Mouse (Mus musculus) neural tube, embryonic 11.5 days (tissue): ENCODE data around the gene Bcl6. TPM values are rescaled to one million over a fixed set of nuclear protein-coding genes. Genes with fewer than 3 reads are reported as not detected.

Source experiments
- ATAC-seq: fragments of 200-750 bp; cut with Nextera tagmentation; 2 replicates; pipeline ENCODE4 v1.8.0; 2017; ENCODE audit warnings: moderate number of reproducible peaks, mild to moderate bottlenecking, moderate TSS enrichment, moderate library complexity; ENCODE audit not compliant: insufficient read depth, low FRiP score, low TSS enrichment
- DNase-seq: peaks from one replicate; pipeline ENCODE4 v3.0.0-alpha.2; 2015; ENCODE audit warnings: low spot score
- H3K27ac ChIP-seq: fragments of 300-500 bp; sonication (generic); 2 replicates; pipeline ENCODE4 v1.5.1; 2014; ENCODE audit warnings: low read depth, mild to moderate bottlenecking, low read length
- H3K27me3 ChIP-seq: fragments of 300-500 bp; sonication (generic); 2 replicates; pipeline ENCODE4 v1.6.1; 2014; ENCODE audit warnings: mild to moderate bottlenecking, low read length, mixed read lengths; ENCODE audit not compliant: control insufficient read depth, insufficient read depth
- H3K36me3 ChIP-seq: fragments of 300-500 bp; sonication (generic); 2 replicates; pipeline ENCODE4 v1.6.1; 2014; ENCODE audit warnings: mild to moderate bottlenecking, low read length, moderate library complexity, mixed read lengths; ENCODE audit not compliant: control insufficient read depth, insufficient read depth
- H3K4me1 ChIP-seq: fragments of 300-500 bp; sonication (generic); 2 replicates; pipeline ENCODE4 v1.6.1; 2014; ENCODE audit warnings: low read length, mixed read lengths; ENCODE audit not compliant: control insufficient read depth, insufficient read depth
- H3K4me2 ChIP-seq: fragments of 300-500 bp; sonication (generic); 2 replicates; pipeline ENCODE4 v1.6.1; 2014; ENCODE audit warnings: low read depth, mild to moderate bottlenecking, moderate library complexity
- H3K4me3 ChIP-seq: fragments of 300-500 bp; sonication (generic); 2 replicates; pipeline ENCODE4 v1.5.1; 2014; ENCODE audit warnings: low read depth, low read length
- H3K9ac ChIP-seq: fragments of 300-500 bp; sonication (generic); 2 replicates; pipeline ENCODE4 v1.6.1; 2014; ENCODE audit warnings: mild to moderate bottlenecking, low read length
- H3K9me3 ChIP-seq: fragments of 300-500 bp; sonication (generic); 2 replicates; pipeline ENCODE4 v1.6.1; 2016; ENCODE audit warnings: low read length; ENCODE audit not compliant: control insufficient read depth
- WGBS: fragments of 180-500 bp; shearing (Covaris S2); extraction: QIAGEN DNeasy Blood & Tissue Kit; methylation state at CpG from one replicate; pipeline ENCODE4 v1.1.7; 2014; 5-methylcytosine and 5-hydroxymethylcytosine counted together
- polyA plus RNA-seq: library from polyadenylated mRNA; unstranded; fragments of >200 nt; fragmentation: Nextera tagmentation; extraction: Ambion mirVana; gene quantifications from 2 replicates; pipeline ENCODE4 v1.2.1, GENCODE M21; 2014

Gene Bcl6
- polyA plus RNA-seq, 1 experiment from 2014 or later = 0.16 TPM

GRCm38 (mm10) chr16:23930426-23931073 is 58.1 kb downstream of the Bcl6 start:
- ATAC-seq (no peak), DNase-seq (no peak)
- H3K36me3 ChIP-seq = no peaks in the 10 kb centered on the region

GRCm38 (mm10) chr16:23927301-23928114 is 61.1 kb downstream of the Bcl6 start:
- H3K9me3 ChIP-seq = no peaks in the 10 kb centered on the region
- H3K4me1 ChIP-seq = no peaks in the 10 kb centered on the region
- ATAC-seq (no peak), DNase-seq (no peak)
- no peaks in the 10 kb centered on the region for H3K36me3 ChIP-seq
- H3K27me3 ChIP-seq = no peaks in the 10 kb centered on the region
- no peak overlapping the region for H3K27ac ChIP-seq
- no peak overlapping the region for H3K9ac ChIP-seq
- 90% methylated on average over 33 of the region's 33 CpGs for WGBS
- no peak overlapping the region for H3K4me2 ChIP-seq
- H3K4me3 ChIP-seq = no peak overlapping the region

More at GRCm38 (mm10) chr16:23930426-23931073, 58.1 kb downstream of the Bcl6 start:
- Histone ChIP-seq H3K9ac (no peak overlapping the region), H3K9me3 (no peaks in the 10 kb centered on the region), H3K4me1 (no peaks in the 10 kb centered on the region), H3K27me3 (no peaks in the 10 kb centered on the region), H3K4me3 (no peak overlapping the region), H3K27ac (no peak overlapping the region), H3K4me2 (no peak overlapping the region)
- WGBS = 85% methylated on average over 3 of the region's 3 CpGs

- ATAC-seq (no peak), DNase-seq (no peak)
- WGBS = 96% methylated on average over 1 of the region's 1 CpGs
- H3K4me1 ChIP-seq = no peaks in the 10 kb centered on the region
- H3K4me2 ChIP-seq = no peak overlapping the region
- no peaks in the 10 kb centered on the region for H3K9me3 ChIP-seq
- no peak overlapping the region for H3K4me3 ChIP-seq
- H3K27me3 ChIP-seq = no peaks in the 10 kb centered on the region
- no peak overlapping the region for H3K9ac ChIP-seq
- no peaks in the 10 kb centered on the region for H3K36me3 ChIP-seq
- no peak overlapping the region for H3K27ac ChIP-seq
Observed at GRCm38 (mm10) chr16:23922906-23923305, 65.7 kb downstream of the Bcl6 start.

GRCm38 (mm10) chr16:23921697-23922096 is 67.0 kb downstream of the Bcl6 start:
- no peaks in the 10 kb centered on the region for H3K4me1 ChIP-seq
- H3K36me3 ChIP-seq = no peaks in the 10 kb centered on the region
- no peak overlapping the region for H3K4me3 ChIP-seq
- ATAC-seq = no peak
- H3K27me3 ChIP-seq = no peaks in the 10 kb centered on the region
- 76% methylated on average over 5 of the region's 5 CpGs for WGBS
- H3K27ac ChIP-seq = no peak overlapping the region
- H3K9me3 ChIP-seq = no peaks in the 10 kb centered on the region
- H3K9ac ChIP-seq = no peak overlapping the region
- H3K4me2 ChIP-seq = no peak overlapping the region
- no peak for DNase-seq

GRCm38 (mm10) chr16:23919418-23919817 is 69.2 kb downstream of the Bcl6 start:
- ATAC-seq = no peak
- no peaks in the 10 kb centered on the region for H3K27me3 ChIP-seq
- no peaks in the 10 kb centered on the region for H3K36me3 ChIP-seq
- WGBS = 84% methylated on average over 2 of the region's 2 CpGs
- H3K4me2 ChIP-seq = no peak overlapping the region
- no peak overlapping the region for H3K9ac ChIP-seq
- no peaks in the 10 kb centered on the region for H3K9me3 ChIP-seq
- H3K4me3 ChIP-seq = no peak overlapping the region
- no peaks in the 10 kb centered on the region for H3K4me1 ChIP-seq
- H3K27ac ChIP-seq = no peak overlapping the region
- DNase-seq = no peak

Other genes starting within 250 kb of the Bcl6 start
- gene Sst, start 97.9 kb downstream of the Bcl6 start, polyA plus RNA-seq = 97.3 and 106 TPM in 2 replicates
- gene Rtp2, start 56.5 kb downstream of the Bcl6 start, polyA plus RNA-seq = not detected in 2 replicates
- not detected in 2 replicates for gene Gm37419, start 370 bp downstream of the Bcl6 start, polyA plus RNA-seq